Mouse (Mus musculus): Measurements from ENCODE around the gene Gm4297. TPM values are rescaled to one million over a fixed set of nuclear protein-coding genes. Genes with fewer than 3 reads are reported as not detected.
"Not testable (repeated sequence)": the region's sequence is repeated elsewhere in the genome, so short reads cannot be mapped to it uniquely, and the experiment has no call there.

Gene Gm4297
- not detected in 2 replicates for polyA plus RNA-seq (2015; fragmentation: Nextera tagmentation; extraction: Ambion mirVana)

DNA sequence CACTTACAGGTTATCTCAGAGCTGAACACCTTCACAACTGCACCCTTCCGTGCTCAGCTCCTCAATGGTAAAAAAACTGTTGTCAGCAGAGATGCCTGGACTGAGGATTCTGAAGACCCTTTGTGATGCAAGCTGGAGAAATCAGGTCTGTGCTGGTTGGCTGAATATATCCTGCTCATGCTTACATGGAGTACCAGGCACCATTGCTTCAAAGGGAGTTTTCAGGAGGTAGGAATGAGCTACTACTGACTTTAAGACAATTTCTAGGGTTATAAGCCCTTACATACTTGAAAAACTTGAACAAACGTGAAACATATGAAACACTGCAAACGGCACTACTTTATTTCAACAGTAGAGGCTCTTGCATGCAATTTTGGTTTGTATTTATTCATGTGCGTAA lies at the start of gene Gm4297:
TSS of gene Gm4297 (minus strand) at position 101 of the 400 bp plus-strand sequence.
- not testable (repeated sequence) for DNase-seq; H3K27ac ChIP-seq (ENCODE audit: low read depth); H3K4me3 ChIP-seq (ENCODE audit: low read depth, low read length); H3K36me3 ChIP-seq (replicated peaks; ENCODE audit: insufficient read depth, low read length); H3K9ac ChIP-seq (replicated peaks); ATAC-seq; H3K9me3 ChIP-seq (ENCODE audit: low read length); H3K4me1 ChIP-seq (ENCODE audit: insufficient read depth); H3K27me3 ChIP-seq (ENCODE audit: insufficient read depth, low read length); H3K4me2 ChIP-seq (ENCODE audit: low read depth, low read length)
- 76% methylated on average over 4 of the region's 4 CpGs for WGBS (ENCODE audit: insufficient replicate concordance)

Small RNAs within 50 kb of the gene (microRNA-seq; reads per million reads assigned to microRNA genes)
- gene Gm27839 (not detected), gene Gm27910 (not detected)

Other genes starting within 250 kb of the Gm4297 start
- gene Gm5934, start 74.1 kb downstream of the Gm4297 start, polyA plus RNA-seq (2015; fragmentation: Nextera tagmentation; extraction: Ambion mirVana): not detected in 2 replicates
- not detected in 2 replicates for gene Gm5935, start 200.3 kb upstream of the Gm4297 start, polyA plus RNA-seq (2015; fragmentation: Nextera tagmentation; extraction: Ambion mirVana)